Mouse (Mus musculus) frontal cortex, adult (tissue): ENCODE data around the gene Prl2c3.
"Not testable (repeated sequence)": the region's sequence is repeated elsewhere in the genome, so short reads cannot be mapped to it uniquely, and the experiment has no call there.

ENCODE experiments used
- ATAC-seq: cut with Nextera tagmentation; 2 replicates; pipeline ENCODE4 v1.9.2; 2017; ENCODE audit warnings: mild to moderate bottlenecking, moderate library complexity, mixed read lengths; ENCODE audit not compliant: low TSS enrichment

Prl2c3 gene

GRCm38 (mm10) chr13:12799979-12800378, at the start of gene Prl2c3:
Gene Prl2c3, minus strand, starts transcription at chr13:12800079.
- not testable (repeated sequence) for ATAC-seq

GRCm38 (mm10) chr13:12848254-12848653, 48.4 kb upstream of the Prl2c3 start:
- ATAC-seq: not testable (repeated sequence)

GRCm38 (mm10) chr13:12844701-12845100, 44.8 kb upstream of the Prl2c3 start:
- ATAC-seq: not testable (repeated sequence)

- not testable (repeated sequence) for ATAC-seq
Measured at GRCm38 (mm10) chr13:12837546-12837945, 37.7 kb upstream of the Prl2c3 start.

GRCm38 (mm10) chr13:12831769-12832168, 31.9 kb upstream of the Prl2c3 start:
- no peak for ATAC-seq

- ATAC-seq: no peak
Measured at GRCm38 (mm10) chr13:12829031-12829430, 29.2 kb upstream of the Prl2c3 start.

GRCm38 (mm10) chr13:12824500-12825176, 24.8 kb upstream of the Prl2c3 start:
- not testable (repeated sequence) for ATAC-seq

GRCm38 (mm10) chr13:12813734-12814424, 14.0 kb upstream of the Prl2c3 start:
- ATAC-seq: not testable (repeated sequence)

- ATAC-seq: no peak
Measured at GRCm38 (mm10) chr13:12809591-12809990, 9.7 kb upstream of the Prl2c3 start.

- not testable (repeated sequence) for ATAC-seq
Measured at GRCm38 (mm10) chr13:12808793-12809512, 9.1 kb upstream of the Prl2c3 start.

- ATAC-seq: not testable (repeated sequence)
Measured at GRCm38 (mm10) chr13:12806496-12806895, 6.6 kb upstream of the Prl2c3 start.

- not testable (repeated sequence) for ATAC-seq
Measured at GRCm38 (mm10) chr13:12769442-12770091, 30.3 kb downstream of the Prl2c3 start.
